Mouse (Mus musculus) ES-E14 (cell line): ENCODE measurements at regions not wholly inside any gene's neighbourhood (a gene's known extent, or its start where the extent isn't known, plus 50 kb on each side); places are given as distances from the start of the nearest gene placed in this dataset.

Source experiments
- DNase-seq: peaks from one replicate; pipeline ENCODE4 v3.0.0-alpha.2; 2013; ENCODE audit warnings: low read depth, low spot score
- H3K27ac ChIP-seq: 2 replicates; pipeline ENCODE4 v1.5.1; 2012; ENCODE audit warnings: low read depth, mild to moderate bottlenecking, low read length, moderate library complexity, mixed read lengths; ENCODE audit not compliant: poor library complexity, insufficient read depth, severe bottlenecking
- H3K36me3 ChIP-seq: 2 replicates; pipeline ENCODE4 v1.6.1; 2012; ENCODE audit warnings: mild to moderate bottlenecking, low read length, moderate library complexity, mixed read lengths; ENCODE audit not compliant: control insufficient read depth, poor library complexity, insufficient read depth, severe bottlenecking
- H3K4me1 ChIP-seq, 2 experiments: fragments of 150-350 bp in 1 of 2; sonication (generic) in 1 of 2; 2 replicates each; pipeline ENCODE4 v1.6.1; 2012; ENCODE audit warnings: low read length in 2 of 2, mild to moderate bottlenecking in 1 of 2, mixed read lengths in 1 of 2; ENCODE audit not compliant: control insufficient read depth in 2 of 2, insufficient read depth in 2 of 2, poor library complexity in 1 of 2
- H3K4me3 ChIP-seq, 2 experiments: fragments of 150-350 bp in 1 of 2; sonication (generic) in 1 of 2; 2 replicates each; pipeline ENCODE4 v1.5.1; 2012; ENCODE audit warnings: low read length in 2 of 2, low read depth in 1 of 2, mild to moderate bottlenecking in 1 of 2, mixed read lengths in 1 of 2; ENCODE audit not compliant: insufficient read depth in 1 of 2, poor library complexity in 1 of 2, severe bottlenecking in 1 of 2
- H3K9ac ChIP-seq: 2 replicates; pipeline ENCODE4 v1.6.1; 2012; ENCODE audit warnings: low read depth, mild to moderate bottlenecking, low read length, mixed read lengths; ENCODE audit not compliant: poor library complexity, insufficient read depth, severe bottlenecking
- H3K9me3 ChIP-seq: fragments of 150-350 bp; sonication (generic); 2 replicates; pipeline ENCODE4 v1.6.1; 2012; ENCODE audit warnings: low read depth, mild to moderate bottlenecking, low read length; ENCODE audit not compliant: control insufficient read depth, insufficient read depth
- CHD2 ChIP-seq: IDR thresholded peaks from 2 replicates; pipeline ENCODE4 v1.6.1; 2014; ENCODE audit warnings: mild to moderate bottlenecking, low read depth, low read length, inconsistent platforms
- MAFK ChIP-seq: IDR thresholded peaks from 2 replicates; pipeline ENCODE4 v1.6.1; 2014; ENCODE audit warnings: mild to moderate bottlenecking, low read depth, low read length, inconsistent platforms; ENCODE audit not compliant: insufficient read depth
- in situ Hi-C, 2 experiments: fragments of 600-800 bp; cut with MboI; formaldehyde crosslinking; loops; one replicate each; pipeline ENCODE4 v1.15.1; 2025; ENCODE audit warnings: low sequenced_read_pairs in 2 of 2, inconsistent platforms in 1 of 2; ENCODE audit not compliant: unreplicated experiment in 2 of 2

DNA sequence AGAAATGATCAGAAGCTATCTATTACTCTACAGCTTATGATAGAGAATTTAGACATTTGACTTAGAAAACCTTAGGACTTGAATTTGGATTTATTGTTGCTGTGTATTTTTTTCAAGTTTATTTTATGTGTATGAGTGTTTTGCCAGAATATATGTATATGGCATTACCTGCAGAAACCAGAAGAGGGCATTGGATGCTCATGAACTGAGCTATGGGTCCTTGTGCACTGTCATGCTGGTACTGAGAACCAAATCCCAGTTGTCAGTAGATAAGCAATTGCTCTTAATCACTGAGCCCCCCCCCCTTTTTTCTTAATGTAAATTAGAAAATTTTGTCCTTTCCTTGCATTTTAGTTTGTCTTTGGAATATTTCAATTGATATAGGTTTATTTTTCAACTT, 83.9 kb upstream of the 4932411N23Rik start:
- Histone ChIP-seq H3K4me1 (no peaks in the 10 kb centered on the region), H3K9ac (no peak overlapping the region), H3K36me3 (no peaks in the 10 kb centered on the region), H3K27ac (no peak overlapping the region), H3K9me3 (no peaks in the 10 kb centered on the region), H3K4me3 (no peak overlapping the region)
- in situ Hi-C loops = no loop called here
- TF ChIP-seq CHD2 = no peak
- TF ChIP-seq MAFK = 0 out of 2 replicates have a peak, but pooled peaks have one; percentile 10
- peak; percentile 11 for DNase-seq
